Mouse (Mus musculus) neutrophil, adult 83 days (primary cell): ENCODE data around the gene Adcy2. TPM values are rescaled to one million over a fixed set of nuclear protein-coding genes. Genes with fewer than 3 reads are reported as not detected.

Experiments used
- total RNA-seq, 2 experiments: library from RNA; stranded (reverse); gene quantifications; one replicate each; pipeline ENCODE4 v1.2.4; 2023

Gene Adcy2
- not detected for total RNA-seq

GRCm38 (mm10) chr13:68998918-68999801 lies at the start of gene Adcy2:
Gene Adcy2 (minus strand): TSS chr13:68999541.

GRCm38 (mm10) chr13:68597199-68597598 lies 402.1 kb downstream of the Adcy2 start, which contains the start of gene 1700001L19Rik:
Gene 1700001L19Rik (plus strand): TSS chr13:68597421.

GRCm38 (mm10) chr13:68581747-68582516 lies 417.4 kb downstream of the Adcy2 start, which contains the start of the genes Mtrr and Fastkd3:
Gene Mtrr (minus strand): TSS chr13:68582149.
Gene Fastkd3 (plus strand): TSS chr13:68582234.

